Mouse (Mus musculus) liver, adult 2 months (tissue): ENCODE data around the gene Ppfia1. TPM values are rescaled to one million over a fixed set of nuclear protein-coding genes. Genes with fewer than 3 reads are reported as not detected.

ENCODE experiments used
- DNase-seq: peaks from one replicate; pipeline ENCODE4 v3.0.0-alpha.2; 2011; ENCODE audit warnings: low read depth, low spot score; ENCODE audit errors: extremely low read depth
- H3K27ac ChIP-seq: fragments of 200-500 bp; replicated peaks from 2 replicates; pipeline ENCODE4 v1.5.1; 2012; ENCODE audit warnings: low read depth, mild to moderate bottlenecking, control low read depth, inconsistent platforms, low read length; ENCODE audit not compliant: insufficient read depth
- H3K27me3 ChIP-seq: fragments of 200-500 bp; 2 replicates; pipeline ENCODE4 v1.6.1; 2012; ENCODE audit warnings: mild to moderate bottlenecking, moderate library complexity, low read length, inconsistent platforms; ENCODE audit not compliant: control insufficient read depth, insufficient read depth
- H3K36me3 ChIP-seq: fragments of 200-500 bp; 2 replicates; pipeline ENCODE4 v1.6.1; 2012; ENCODE audit warnings: low read length, inconsistent platforms; ENCODE audit not compliant: control insufficient read depth, insufficient read depth
- H3K4me1 ChIP-seq: fragments of 200-500 bp; 2 replicates; pipeline ENCODE4 v1.6.1; 2011; ENCODE audit warnings: low read length; ENCODE audit not compliant: control insufficient read depth, insufficient read depth
- H3K4me3 ChIP-seq: fragments of 200-500 bp; 2 replicates; pipeline ENCODE4 v1.5.1; 2011; ENCODE audit warnings: low read depth, mild to moderate bottlenecking, control low read depth, low read length, moderate library complexity; ENCODE audit not compliant: insufficient read depth
- H3K79me2 ChIP-seq: fragments of 200-500 bp; 2 replicates; pipeline ENCODE4 v1.6.1; 2012; ENCODE audit warnings: inconsistent platforms, mild to moderate bottlenecking, low read length, moderate library complexity; ENCODE audit not compliant: control insufficient read depth, insufficient read depth
- H3K9ac ChIP-seq: fragments of 200-500 bp; 2 replicates; pipeline ENCODE4 v1.6.1; 2012; ENCODE audit warnings: low read depth, mild to moderate bottlenecking, control low read depth, inconsistent platforms, low read length
- CTCF ChIP-seq: fragments of 200-500 bp; IDR thresholded peaks from 2 replicates; pipeline ENCODE4 v1.5.1; 2011; ENCODE audit warnings: low read depth, low read length, control low read depth
- POLR2A ChIP-seq: fragments of 200-500 bp; IDR thresholded peaks from 2 replicates; pipeline ENCODE4 v1.6.1; 2011; ENCODE audit warnings: low read length, control low read depth; ENCODE audit not compliant: insufficient read depth; ENCODE audit errors: extremely low read depth
- WGBS: fragments of 180-500 bp; shearing (Covaris S2); methylation state at CpG from one replicate; pipeline ENCODE4 v1.1.7; 2018; 5-methylcytosine and 5-hydroxymethylcytosine counted together
- polyA plus RNA-seq: library from polyadenylated mRNA; depleted of rRNA; stranded (reverse); fragments of >200 nt; gene quantifications from 2 replicates; pipeline ENCODE4 v1.2.3, GENCODE M21; 2012
- total RNA-seq: library from RNA; depleted of rRNA; stranded (reverse); fragments of >200 nt; gene quantifications from 2 replicates; pipeline ENCODE4 v1.2.3, GENCODE M21; 2014

The Ppfia1 gene
- total and polyA plus RNA-seq, 2 experiments, result 14.5 to 22.0 TPM

- H3K27ac ChIP-seq, result no peak overlapping the region
- no peaks in the 10 kb centered on the region for H3K27me3 ChIP-seq
- no peak overlapping the region for H3K9ac ChIP-seq
- no peak for DNase-seq
- no peak overlapping the region for H3K4me3 ChIP-seq
- 95% methylated on average over 4 of the region's 4 CpGs for WGBS
- no peaks in the 10 kb centered on the region for H3K4me1 ChIP-seq
- no peaks in the 10 kb centered on the region for H3K79me2 ChIP-seq
- no peaks in the 10 kb centered on the region for H3K36me3 ChIP-seq
- TF ChIP-seq CTCF (no peak), POLR2A (no peak)
Observed at GRCm38 (mm10) chr7:144560594-144560993, 7.1 kb upstream of the Ppfia1 start.

DNA sequence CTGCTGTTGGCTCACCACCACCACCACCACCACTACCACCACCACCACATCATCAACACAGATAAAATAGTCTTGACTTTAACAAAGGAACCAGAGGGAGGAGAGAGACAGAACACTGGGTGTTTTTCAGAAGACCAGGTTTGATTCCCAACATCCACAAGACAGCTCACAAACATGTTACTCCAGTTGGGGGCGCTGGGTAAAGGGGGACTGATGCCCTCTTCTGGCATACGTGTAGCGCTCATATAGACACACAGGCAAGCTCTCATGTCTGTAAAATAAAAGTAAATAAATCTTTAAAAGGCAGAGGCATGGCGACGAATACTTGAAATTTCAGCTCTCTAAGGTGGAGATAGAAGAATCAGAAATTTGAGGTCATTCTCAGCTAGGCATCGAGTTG, 5.0 kb upstream of the Ppfia1 start:
- DNase-seq, result no peak
- no peaks in the 10 kb centered on the region for H3K79me2 ChIP-seq
- H3K27ac ChIP-seq, result no peak overlapping the region
- no peaks in the 10 kb centered on the region for H3K36me3 ChIP-seq
- no peak overlapping the region for H3K4me3 ChIP-seq
- no peaks in the 10 kb centered on the region; the same call in 1 of the 2 replicates for H3K4me1 ChIP-seq
- no peak for TF ChIP-seq POLR2A
- TF ChIP-seq CTCF, result no peak
- no peaks in the 10 kb centered on the region for H3K27me3 ChIP-seq
- no peak overlapping the region for H3K9ac ChIP-seq
- WGBS, result 71% methylated on average over 6 of the region's 6 CpGs

GRCm38 (mm10) chr7:144554123-144554472, 569 bp upstream of the Ppfia1 start:
- TF ChIP-seq CTCF, result no peak
- TF ChIP-seq POLR2A, result no peak
- peaks cover 19% of the 10 kb centered on the region for H3K79me2 ChIP-seq
- peaks cover 7% of the 10 kb centered on the region for H3K36me3 ChIP-seq
- peak overlapping the region; percentile 66 for H3K4me3 ChIP-seq
- H3K9ac ChIP-seq, result peak overlapping the region; percentile 88
- peak overlapping the region; percentile 88 for H3K27ac ChIP-seq
- H3K27me3 ChIP-seq, result no peaks in the 10 kb centered on the region
- DNase-seq, result peak; percentile 40
- 26% methylated on average over 8 of the region's 8 CpGs for WGBS
- H3K4me1 ChIP-seq, result peaks cover 16% of the 10 kb centered on the region

- 91% methylated on average over 8 of the region's 8 CpGs for WGBS
- Histone ChIP-seq H3K36me3 (peaks cover 11% of the 10 kb centered on the region), H3K27ac (no peak overlapping the region), H3K4me1 (peaks cover 16% of the 10 kb centered on the region), H3K4me3 (no peak overlapping the region), H3K79me2 (peaks cover 24% of the 10 kb centered on the region), H3K27me3 (no peaks in the 10 kb centered on the region), H3K9ac (0 out of 2 replicates have a peak overlapping the region, but pooled peaks have one; percentile 80)
- TF ChIP-seq POLR2A (no peak), CTCF (no peak)
- no peak for DNase-seq
Observed at GRCm38 (mm10) chr7:144552274-144552673, 1.3 kb downstream of the Ppfia1 start.

- Histone ChIP-seq H3K36me3 (peaks cover 13% of the 10 kb centered on the region), H3K4me1 (peaks cover 16% of the 10 kb centered on the region), H3K27me3 (no peaks in the 10 kb centered on the region), H3K27ac (peak overlapping the region; percentile 11; the same call in 1 of the 2 replicates), H3K4me3 (no peak overlapping the region), H3K79me2 (peaks cover 30% of the 10 kb centered on the region), H3K9ac (no peak overlapping the region)
- 9% methylated on average over 1 of the region's 1 CpGs for WGBS
- TF ChIP-seq CTCF, result no peak
- DNase-seq, result peak; percentile 76
Observed at GRCm38 (mm10) chr7:144550811-144551210, 2.7 kb downstream of the Ppfia1 start.

- TF ChIP-seq POLR2A (no peak), CTCF (no peak)
- WGBS, result 100% methylated on average over 2 of the region's 2 CpGs
- Histone ChIP-seq H3K36me3 (peaks cover 13% of the 10 kb centered on the region), H3K4me3 (no peak overlapping the region), H3K4me1 (peaks cover 16% of the 10 kb centered on the region), H3K27me3 (no peaks in the 10 kb centered on the region), H3K79me2 (peaks cover 35% of the 10 kb centered on the region), H3K27ac (no peak overlapping the region), H3K9ac (no peak overlapping the region)
- DNase-seq, result no peak
Observed at GRCm38 (mm10) chr7:144549904-144550566, 3.5 kb downstream of the Ppfia1 start.
